Comparison of ENCODE assay signal across 8 mouse cellular contexts in the genomic region with DNA sequence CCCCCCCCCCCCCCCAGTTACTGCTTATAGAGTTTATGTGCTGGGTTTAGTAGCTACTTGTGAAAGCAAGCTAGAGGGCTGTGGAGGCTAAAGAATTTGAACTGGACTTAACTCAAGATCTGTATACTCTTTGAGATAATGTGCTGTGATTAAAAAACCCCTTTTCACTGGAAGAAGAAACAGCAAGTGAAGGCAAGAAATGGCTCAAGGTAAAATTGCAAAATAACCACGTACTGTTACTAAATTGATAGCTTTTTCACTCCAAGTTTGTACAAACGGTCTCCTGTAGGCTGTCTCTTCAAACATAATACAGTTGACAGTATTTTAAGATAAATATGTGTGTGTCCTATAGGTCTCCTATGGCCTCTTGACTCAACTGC. TPM values are rescaled to one million over a fixed set of nuclear protein-coding genes. Genes with fewer than 3 reads are reported as not detected.
DNase-seq lines count a peak whose midpoint lies in the region; ATAC-seq and TF ChIP-seq lines count a peak whose summit lies in the region.

No protein-coding gene starts in this region.

- TF ChIP-seq POLR2A in embryonic fibroblast, embryonic 13.5 days (IDR thresholded peaks at IDR 0.05; ENCODE audit: low read depth, low read length) = no peak

- no peak overlapping the region for H3K9ac ChIP-seq in lung, embryonic 14.5 days
- no peak overlapping the region for H3K9ac ChIP-seq in limb, embryonic 11.5 days (ENCODE audit: low read length)
- H3K9ac ChIP-seq in neural tube, embryonic 13.5 days = 0 out of 2 replicates have a peak overlapping the region, but pooled peaks have one; percentile 68

- 0 out of 2 replicates have a peak, but pooled peaks cover 5% of the 10 kb centered on the region for H3K36me3 ChIP-seq in lung, embryonic 14.5 days (ENCODE audit: insufficient read depth)
- H3K36me3 ChIP-seq in limb, embryonic 11.5 days (ENCODE audit: control insufficient read depth, insufficient read depth, low read length) = no peaks in the 10 kb centered on the region
- H3K36me3 ChIP-seq in neural tube, embryonic 13.5 days = 0 out of 2 replicates have a peak, but pooled peaks cover 3% of the 10 kb centered on the region

- WGBS in lung, embryonic 14.5 days = 43% methylated on average over 2 of the region's 2 CpGs
- WGBS in limb, embryonic 11.5 days = 76% methylated on average over 2 of the region's 2 CpGs
- WGBS in neural tube, embryonic 13.5 days = 77% methylated on average over 2 of the region's 2 CpGs

- ATAC-seq in lung, embryonic 14.5 days (ENCODE audit: insufficient read depth) = no peak
- no peak for ATAC-seq in limb, embryonic 11.5 days (ENCODE audit: insufficient number of reproducible peaks, low FRiP score, low TSS enrichment, low read depth)
- ATAC-seq in neural tube, embryonic 13.5 days (ENCODE audit: low read depth) = no peak
- no peak for ATAC-seq in cerebellum, adult (ENCODE audit: insufficient number of reproducible peaks, low FRiP score, low TSS enrichment)

- peaks cover 9% of the 10 kb centered on the region for H3K4me1 ChIP-seq in lung, embryonic 14.5 days (ENCODE audit: insufficient read depth)
- peaks cover 10% of the 10 kb centered on the region for H3K4me1 ChIP-seq in embryonic fibroblast, embryonic 13.5 days (ENCODE audit: control insufficient read depth, insufficient read depth, low read length)
- no peaks in the 10 kb centered on the region; the same call in 1 of the 2 replicates for H3K4me1 ChIP-seq in limb, embryonic 11.5 days (ENCODE audit: control insufficient read depth, insufficient read depth, low read length)
- H3K4me1 ChIP-seq in neural tube, embryonic 13.5 days (replicated peaks) = peaks cover 33% of the 10 kb centered on the region

- H3K27me3 ChIP-seq in lung, embryonic 14.5 days (ENCODE audit: insufficient read depth, low read length) = no peaks in the 10 kb centered on the region
- no peaks in the 10 kb centered on the region for H3K27me3 ChIP-seq in limb, embryonic 11.5 days (ENCODE audit: control insufficient read depth, insufficient read depth, low read length)
- H3K27me3 ChIP-seq in neural tube, embryonic 13.5 days = no peaks in the 10 kb centered on the region

- peak overlapping the region; percentile 96 for H3K4me2 ChIP-seq in lung, embryonic 14.5 days
- peak overlapping the region; percentile 86 for H3K4me2 ChIP-seq in limb, embryonic 11.5 days (ENCODE audit: low read depth, severe bottlenecking)
- peak overlapping the region; percentile 77 for H3K4me2 ChIP-seq in neural tube, embryonic 13.5 days

- DNase-seq in lung, embryonic 14.5 days = no peak
- DNase-seq in lung, postnatal 36 days = no peak
- DNase-seq in limb, embryonic 11.5 days (ENCODE audit: low spot score) = no peak
- DNase-seq in B cell, adult 2 months = no peak
- DNase-seq in layer of hippocampus, adult 9-11 months = no peak

- peak overlapping the region; percentile 50 for H3K4me3 ChIP-seq in lung, embryonic 14.5 days (ENCODE audit: low read depth, low read length)
- H3K4me3 ChIP-seq in embryonic fibroblast, embryonic 13.5 days (ENCODE audit: insufficient read depth, low read length) = peak overlapping the region; percentile 30
- H3K4me3 ChIP-seq in limb, embryonic 11.5 days (ENCODE audit: low read depth, low read length) = peak overlapping the region; percentile 42
- H3K4me3 ChIP-seq in neural tube, embryonic 13.5 days = peak overlapping the region; percentile 40

- TF ChIP-seq CTCF in lung, embryonic 14.5 days (IDR thresholded peaks at IDR 0.05; ENCODE audit: low read depth) = no peak
- TF ChIP-seq CTCF in embryonic fibroblast, embryonic 13.5 days (IDR thresholded peaks at IDR 0.05; ENCODE audit: borderline replicate concordance, insufficient read depth, low read length) = no peak

- H3K27ac ChIP-seq in lung, embryonic 14.5 days (ENCODE audit: low read depth) = no peak overlapping the region; the same call in 1 of the 2 replicates
- H3K27ac ChIP-seq in embryonic fibroblast, embryonic 13.5 days (ENCODE audit: insufficient read depth, low read length) = 0 out of 2 replicates have a peak overlapping the region, but pooled peaks have one; percentile 22
- no peak overlapping the region for H3K27ac ChIP-seq in limb, embryonic 11.5 days (replicated peaks; ENCODE audit: low read depth, low read length)
- no peak overlapping the region for H3K27ac ChIP-seq in neural tube, embryonic 13.5 days (replicated peaks)

- H3K9me3 ChIP-seq in lung, embryonic 14.5 days (ENCODE audit: low read depth, low read length) = no peaks in the 10 kb centered on the region
- H3K9me3 ChIP-seq in limb, embryonic 11.5 days (ENCODE audit: control insufficient read depth, low read length) = no peaks in the 10 kb centered on the region
- no peaks in the 10 kb centered on the region for H3K9me3 ChIP-seq in neural tube, embryonic 13.5 days

RNA-seq across cellular contexts. Expression of a gene that starts 6.4 kb away (rescaled TPM):
- 105 and 108 TPM in 2 replicates for polyA plus RNA-seq in lung, embryonic 14.5 days (2014; fragmentation: Nextera tagmentation; extraction: Ambion mirVana)
- 84.1 and 85.6 TPM in 2 replicates for polyA plus RNA-seq in embryonic fibroblast, embryonic 13.5 days (2011; ENCODE audit: insufficient read length, low read depth, missing spikeins)
- polyA plus RNA-seq in limb, embryonic 11.5 days (2014; fragmentation: Nextera tagmentation; extraction: Ambion mirVana) = 82.5 and 83.2 TPM in 2 replicates
- 96.5 and 97.5 TPM in 2 replicates for polyA plus RNA-seq in neural tube, embryonic 13.5 days (2015; fragmentation: Nextera tagmentation; extraction: Ambion mirVana)

RNA-seq across cellular contexts. Expression of a gene that starts 24.2 kb away (rescaled TPM):
- not detected in 2 replicates for polyA plus RNA-seq in lung, embryonic 14.5 days (2014; fragmentation: Nextera tagmentation; extraction: Ambion mirVana)
- not detected in 2 replicates for polyA plus RNA-seq in embryonic fibroblast, embryonic 13.5 days (2011; ENCODE audit: insufficient read length, low read depth, missing spikeins)
- polyA plus RNA-seq in limb, embryonic 11.5 days (2014; fragmentation: Nextera tagmentation; extraction: Ambion mirVana) = not detected in 2 replicates
- not detected in 2 replicates for polyA plus RNA-seq in neural tube, embryonic 13.5 days (2015; fragmentation: Nextera tagmentation; extraction: Ambion mirVana)

RNA-seq across cellular contexts. Expression of a gene that starts 35.6 kb away (rescaled TPM):
- 293 and 296 TPM in 2 replicates for polyA plus RNA-seq in lung, embryonic 14.5 days (2014; fragmentation: Nextera tagmentation; extraction: Ambion mirVana)
- polyA plus RNA-seq in embryonic fibroblast, embryonic 13.5 days (2011; ENCODE audit: insufficient read length, low read depth, missing spikeins) = 80.3 and 103 TPM in 2 replicates
- 310 and 333 TPM in 2 replicates for polyA plus RNA-seq in limb, embryonic 11.5 days (2014; fragmentation: Nextera tagmentation; extraction: Ambion mirVana)
- 214 and 235 TPM in 2 replicates for polyA plus RNA-seq in neural tube, embryonic 13.5 days (2015; fragmentation: Nextera tagmentation; extraction: Ambion mirVana)

RNA-seq across cellular contexts. Expression of a gene that starts 35.7 kb away (rescaled TPM):
- polyA plus RNA-seq in lung, embryonic 14.5 days (2014; fragmentation: Nextera tagmentation; extraction: Ambion mirVana) = 53.4 and 54.5 TPM in 2 replicates
- polyA plus RNA-seq in embryonic fibroblast, embryonic 13.5 days (2011; ENCODE audit: insufficient read length, low read depth, missing spikeins) = 51.8 and 64.2 TPM in 2 replicates
- 62.4 and 76.0 TPM in 2 replicates for polyA plus RNA-seq in limb, embryonic 11.5 days (2014; fragmentation: Nextera tagmentation; extraction: Ambion mirVana)
- polyA plus RNA-seq in neural tube, embryonic 13.5 days (2015; fragmentation: Nextera tagmentation; extraction: Ambion mirVana) = 33.2 and 44.3 TPM in 2 replicates
